Mouse (Mus musculus) G1E (cell line): ENCODE measurements around the gene Xlr3b.
"Not testable (repeated sequence)": the region's sequence is repeated elsewhere in the genome, so short reads cannot be mapped to it uniquely, and the experiment has no call there.

Experiments
- CTCF ChIP-seq: IDR thresholded peaks from 2 replicates; pipeline ENCODE4 v1.5.1; 2012; ENCODE audit warnings: low read depth, low read length, inconsistent platforms, mixed read lengths
- GATA1 ChIP-seq: IDR thresholded peaks from 2 replicates; pipeline ENCODE4 v1.6.1; 2012; ENCODE audit warnings: borderline replicate concordance, low read length, inconsistent platforms, mixed read lengths
- GATA2 ChIP-seq: IDR thresholded peaks from 2 replicates; pipeline ENCODE4 v1.6.1; 2012; ENCODE audit warnings: low read depth, low read length, inconsistent platforms, borderline replicate concordance
- POLR2AphosphoS5 ChIP-seq: IDR thresholded peaks from 2 replicates; pipeline ENCODE4 v1.6.1; 2012; ENCODE audit warnings: low read depth, low read length, inconsistent platforms; ENCODE audit not compliant: insufficient replicate concordance
- TAL1 ChIP-seq: conservative IDR thresholded peaks from 2 replicates; pipeline ENCODE4 v1.6.1; 2012; ENCODE audit warnings: low read depth, low read length, inconsistent platforms, mixed read lengths

DNA sequence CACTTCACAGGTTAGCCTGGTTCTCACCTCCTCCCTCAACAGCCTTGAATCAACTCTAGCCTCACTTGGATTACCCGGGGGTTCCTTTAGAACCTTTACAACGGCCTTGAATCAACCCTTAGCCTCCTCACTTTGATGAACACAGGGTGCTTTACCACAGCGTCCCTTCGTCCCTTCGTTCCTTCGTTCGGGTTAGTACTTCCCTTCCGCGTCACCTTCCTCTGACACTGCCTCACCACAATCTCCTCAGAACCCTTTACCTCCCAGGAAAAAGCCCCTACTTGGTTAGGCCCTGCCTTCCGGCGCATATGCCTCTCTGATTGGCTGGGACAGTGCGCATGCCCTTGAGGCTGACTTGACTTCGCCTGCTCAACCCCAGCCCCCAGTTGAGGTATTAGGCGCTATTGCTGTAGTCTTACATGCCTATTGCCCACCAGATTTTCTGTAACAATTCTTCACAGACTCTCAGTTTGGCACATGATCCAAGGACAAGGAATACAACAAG, 50.9 kb downstream of the Xlr3b start, which contains the start of gene Xlr4c:
- TF ChIP-seq POLR2AphosphoS5, CTCF, TAL1, GATA1, GATA2: not testable (repeated sequence)
